Mouse (Mus musculus): Measurements from ENCODE around the gene Stat2. TPM values are rescaled to one million over a fixed set of nuclear protein-coding genes. Genes with fewer than 3 reads are reported as not detected.

Stat2 gene
- polyA plus RNA-seq, 1 experiment from 2014 or later, result 12.0 TPM

GRCm38 (mm10) chr10:128231697-128232419 lies 38.5 kb upstream of the Stat2 start, which contains the start of gene Timeless:
Timeless (plus strand) TSS chr10:128232065.
- under 1% methylated on average over 58 of the region's 58 CpGs for WGBS
- H3K4me2 ChIP-seq (ENCODE audit: low read length), result peak within 1 kb of the TSS; percentile 70
- ATAC-seq (replicated peaks; ENCODE audit: low FRiP score, low TSS enrichment, low read depth) (peak; percentile 91), DNase-seq (ENCODE audit: low spot score) (peak; percentile 97)
- H3K4me3 ChIP-seq (ENCODE audit: low read depth, low read length), result peak within 1 kb of the TSS; percentile 58
- no peaks in the 10 kb centered on the region for H3K9me3 ChIP-seq (ENCODE audit: control insufficient read depth, low read length)
- no peaks in the 10 kb centered on the region for H3K27me3 ChIP-seq (replicated peaks; ENCODE audit: control insufficient read depth, insufficient read depth, low read length)
- peaks cover 8% of the 10 kb centered on the region for H3K4me1 ChIP-seq (replicated peaks; ENCODE audit: control insufficient read depth, insufficient read depth, low read length)
- peak within 1 kb of the TSS; percentile 62 for H3K9ac ChIP-seq (ENCODE audit: low read length)
- H3K36me3 ChIP-seq (ENCODE audit: control insufficient read depth, insufficient read depth, low read length), result 0 out of 2 replicates have a peak, but pooled peaks cover 11% of the 10 kb centered on the region
- peak within 1 kb of the TSS; percentile 93 for H3K27ac ChIP-seq (ENCODE audit: low read depth)

DNA sequence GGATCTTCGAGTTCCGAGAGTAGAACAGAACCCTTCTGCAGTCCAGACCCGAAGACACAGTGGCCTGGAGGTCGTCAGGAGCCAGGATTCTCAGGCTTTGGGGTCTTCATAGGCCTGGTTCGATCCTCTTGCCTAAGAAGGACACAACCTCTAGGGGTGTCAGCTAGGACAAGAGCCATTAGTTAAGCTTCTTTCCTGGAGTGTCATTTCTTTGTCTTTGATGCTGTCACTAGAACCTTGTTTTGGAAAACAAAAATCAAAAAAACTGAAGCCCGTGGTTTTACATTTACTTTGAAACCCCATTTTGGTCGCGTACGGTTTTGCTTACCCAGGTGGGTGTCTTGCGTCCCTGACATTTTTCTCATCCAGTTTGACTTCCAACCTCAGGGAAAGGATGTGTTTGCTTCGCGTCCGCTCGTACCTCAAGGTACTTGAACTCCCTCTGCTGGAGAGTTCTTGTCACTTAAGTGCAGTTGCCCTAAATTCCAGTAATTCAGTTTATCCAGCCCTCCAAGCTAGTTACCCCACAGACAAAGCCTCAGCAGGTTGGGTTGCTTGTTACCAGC lies 37.9 kb upstream of the Stat2 start:
- peak overlapping the region; percentile 62 for H3K9ac ChIP-seq (ENCODE audit: low read length)
- peak overlapping the region; percentile 58 for H3K4me3 ChIP-seq (ENCODE audit: low read depth, low read length)
- 0 out of 2 replicates have a peak, but pooled peaks cover 11% of the 10 kb centered on the region for H3K36me3 ChIP-seq (ENCODE audit: control insufficient read depth, insufficient read depth, low read length)
- no peaks in the 10 kb centered on the region for H3K27me3 ChIP-seq (replicated peaks; ENCODE audit: control insufficient read depth, insufficient read depth, low read length)
- peaks cover 8% of the 10 kb centered on the region for H3K4me1 ChIP-seq (replicated peaks; ENCODE audit: control insufficient read depth, insufficient read depth, low read length)
- no peaks in the 10 kb centered on the region for H3K9me3 ChIP-seq (ENCODE audit: control insufficient read depth, low read length)
- H3K4me2 ChIP-seq (ENCODE audit: low read length), result peak overlapping the region; percentile 70
- under 1% methylated on average over 14 of the region's 14 CpGs for WGBS
- H3K27ac ChIP-seq (ENCODE audit: low read depth), result peak overlapping the region; percentile 93
- DNase-seq (ENCODE audit: low spot score), result no peak
- peak; percentile 45; the same call in 1 of the 2 replicates for ATAC-seq (replicated peaks; ENCODE audit: low FRiP score, low TSS enrichment, low read depth)

DNA sequence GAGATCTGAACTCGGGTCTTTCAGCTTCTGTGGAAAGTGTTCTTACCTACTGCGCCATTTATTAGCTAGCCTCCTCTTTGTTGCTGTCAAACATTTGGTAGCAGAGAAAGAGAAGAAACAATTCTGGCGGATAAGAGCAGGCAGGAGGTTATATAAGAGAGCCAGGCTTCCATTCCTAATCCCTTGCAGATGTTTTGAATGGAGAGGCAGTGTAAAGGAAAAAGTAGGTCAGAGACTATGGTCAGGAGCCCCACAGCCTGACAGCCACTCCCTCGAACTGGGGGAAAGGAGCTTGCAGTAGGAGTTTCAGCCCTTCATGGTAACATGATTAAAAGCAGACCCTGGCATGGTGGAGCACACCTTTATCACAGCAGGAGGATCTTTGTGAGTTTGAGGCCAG lies 34.0 kb upstream of the Stat2 start:
- ATAC-seq (replicated peaks; ENCODE audit: low FRiP score, low TSS enrichment, low read depth) (no peak), DNase-seq (ENCODE audit: low spot score) (no peak)
- no peak overlapping the region for H3K4me2 ChIP-seq (ENCODE audit: low read length)
- peaks cover 29% of the 10 kb centered on the region for H3K36me3 ChIP-seq (ENCODE audit: control insufficient read depth, insufficient read depth, low read length)
- H3K4me3 ChIP-seq (ENCODE audit: low read depth, low read length), result no peak overlapping the region
- H3K4me1 ChIP-seq (replicated peaks; ENCODE audit: control insufficient read depth, insufficient read depth, low read length), result peaks cover under 1% of the 10 kb centered on the region
- no peak overlapping the region for H3K27ac ChIP-seq (ENCODE audit: low read depth)
- 66% methylated on average over 4 of the region's 4 CpGs for WGBS
- no peaks in the 10 kb centered on the region for H3K9me3 ChIP-seq (ENCODE audit: control insufficient read depth, low read length)
- H3K27me3 ChIP-seq (replicated peaks; ENCODE audit: control insufficient read depth, insufficient read depth, low read length), result no peaks in the 10 kb centered on the region
- no peak overlapping the region for H3K9ac ChIP-seq (ENCODE audit: low read length)

DNA sequence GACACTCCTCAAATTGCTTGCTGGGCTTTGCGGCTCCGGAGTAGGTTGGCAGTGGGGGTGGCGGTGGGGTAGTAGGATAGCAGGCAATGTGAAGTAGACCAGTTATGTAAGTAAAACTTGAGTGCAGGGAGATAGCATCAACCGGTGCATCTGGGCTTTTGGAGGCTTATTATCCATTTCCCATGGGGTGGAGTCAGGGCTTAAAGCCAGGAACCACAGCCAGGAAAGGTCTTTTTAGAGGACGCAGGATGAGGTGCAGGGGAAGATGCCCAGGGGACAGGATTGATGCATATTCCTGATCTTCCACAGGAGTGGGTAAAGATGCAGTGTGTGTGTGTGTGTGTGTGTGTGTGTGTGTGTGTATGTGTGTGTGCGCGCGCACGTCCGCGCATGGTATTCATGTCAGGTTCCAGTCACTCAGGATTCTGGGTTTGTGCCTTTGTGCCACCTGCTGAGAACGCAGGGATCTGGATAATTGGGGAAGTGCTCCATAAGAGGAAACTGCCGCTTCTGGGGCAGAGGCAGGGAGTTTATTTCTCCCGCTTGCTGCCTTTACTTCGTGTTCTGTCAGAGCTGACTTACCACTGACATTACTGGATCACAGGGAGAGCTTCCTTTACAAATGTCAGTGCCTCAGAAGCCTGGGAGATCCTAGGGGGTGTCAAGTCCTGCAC lies 32.4 kb upstream of the Stat2 start:
- WGBS, result 83% methylated on average over 15 of the region's 15 CpGs
- no peak for ATAC-seq (replicated peaks; ENCODE audit: low FRiP score, low TSS enrichment, low read depth)

DNA sequence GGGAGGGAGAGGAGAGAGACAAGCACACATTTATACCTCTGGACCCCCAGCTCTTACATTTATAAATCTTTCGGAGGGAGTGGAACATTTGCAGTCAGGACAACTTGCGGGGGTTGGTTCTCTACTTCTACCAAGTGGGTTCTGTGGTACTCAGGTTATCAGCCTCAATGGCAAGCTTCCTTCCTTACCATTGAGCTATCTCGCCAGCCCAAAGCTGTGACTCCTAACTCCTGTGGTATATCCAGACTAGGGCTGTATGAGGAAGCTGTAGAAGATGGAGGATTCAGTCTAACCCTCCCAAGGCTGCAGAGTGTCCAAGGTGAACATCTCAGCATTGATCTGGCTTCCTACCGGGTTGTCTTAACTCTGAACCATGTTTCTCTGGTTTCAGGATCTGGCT lies 31.2 kb upstream of the Stat2 start:
- 93% methylated on average over 4 of the region's 4 CpGs for WGBS
- no peak for DNase-seq (ENCODE audit: low spot score)

More for the DNA sequence above, 32.4 kb upstream of the Stat2 start:
- H3K27me3 ChIP-seq (replicated peaks; ENCODE audit: control insufficient read depth, insufficient read depth, low read length), result no peaks in the 10 kb centered on the region
- no peak for DNase-seq (ENCODE audit: low spot score)
- no peak overlapping the region for H3K27ac ChIP-seq (ENCODE audit: low read depth)
- H3K9me3 ChIP-seq (ENCODE audit: control insufficient read depth, low read length), result no peaks in the 10 kb centered on the region
- no peaks in the 10 kb centered on the region; the same call in 1 of the 2 replicates for H3K4me1 ChIP-seq (replicated peaks; ENCODE audit: control insufficient read depth, insufficient read depth, low read length)
- no peak overlapping the region for H3K4me3 ChIP-seq (ENCODE audit: low read depth, low read length)
- H3K4me2 ChIP-seq (ENCODE audit: low read length), result no peak overlapping the region
- H3K9ac ChIP-seq (ENCODE audit: low read length), result no peak overlapping the region
- peaks cover 44% of the 10 kb centered on the region for H3K36me3 ChIP-seq (ENCODE audit: control insufficient read depth, insufficient read depth, low read length)

GRCm38 (mm10) chr10:128240131-128240530 lies 30.2 kb upstream of the Stat2 start:
- H3K4me3 ChIP-seq (ENCODE audit: low read depth, low read length), result no peak overlapping the region
- ATAC-seq (replicated peaks; ENCODE audit: low FRiP score, low TSS enrichment, low read depth) (no peak), DNase-seq (ENCODE audit: low spot score) (no peak)
- no peaks in the 10 kb centered on the region for H3K27me3 ChIP-seq (replicated peaks; ENCODE audit: control insufficient read depth, insufficient read depth, low read length)
- peaks cover 55% of the 10 kb centered on the region for H3K36me3 ChIP-seq (ENCODE audit: control insufficient read depth, insufficient read depth, low read length)
- H3K4me2 ChIP-seq (ENCODE audit: low read length), result no peak overlapping the region
- H3K4me1 ChIP-seq (replicated peaks; ENCODE audit: control insufficient read depth, insufficient read depth, low read length), result no peaks in the 10 kb centered on the region
- 83% methylated on average over 18 of the region's 18 CpGs for WGBS
- H3K9ac ChIP-seq (ENCODE audit: low read length), result no peak overlapping the region
- H3K9me3 ChIP-seq (ENCODE audit: control insufficient read depth, low read length), result no peaks in the 10 kb centered on the region
- no peak overlapping the region for H3K27ac ChIP-seq (ENCODE audit: low read depth)

More for the DNA sequence above, 31.2 kb upstream of the Stat2 start:
- Histone ChIP-seq H3K4me3 (ENCODE audit: low read depth, low read length) (no peak overlapping the region), H3K4me1 (replicated peaks; ENCODE audit: control insufficient read depth, insufficient read depth, low read length) (no peaks in the 10 kb centered on the region), H3K36me3 (ENCODE audit: control insufficient read depth, insufficient read depth, low read length) (peaks cover 53% of the 10 kb centered on the region), H3K9me3 (ENCODE audit: control insufficient read depth, low read length) (no peaks in the 10 kb centered on the region), H3K4me2 (ENCODE audit: low read length) (no peak overlapping the region), H3K27ac (ENCODE audit: low read depth) (no peak overlapping the region), H3K9ac (ENCODE audit: low read length) (no peak overlapping the region), H3K27me3 (replicated peaks; ENCODE audit: control insufficient read depth, insufficient read depth, low read length) (no peaks in the 10 kb centered on the region)
- ATAC-seq (replicated peaks; ENCODE audit: low FRiP score, low TSS enrichment, low read depth), result no peak

DNA sequence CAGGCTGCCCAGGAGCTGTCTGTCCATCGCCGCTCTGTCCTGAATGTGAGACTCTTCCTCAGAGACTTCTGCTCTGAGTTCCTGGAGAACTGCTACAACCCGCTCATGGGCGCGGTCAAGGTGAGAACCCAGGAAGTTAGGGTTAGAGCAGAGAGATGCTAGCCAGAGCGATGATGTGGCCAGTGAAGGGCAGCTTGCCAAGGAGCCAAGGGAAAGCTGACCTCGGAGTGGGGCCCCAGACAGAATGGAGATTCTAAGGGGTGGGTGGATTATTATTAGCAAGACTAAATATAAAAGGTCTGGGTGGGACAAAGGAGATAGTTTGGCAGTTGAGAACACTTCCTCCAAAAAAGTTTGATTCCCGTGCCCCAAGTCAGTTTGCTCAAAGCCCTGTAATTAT lies 27.1 kb upstream of the Stat2 start:
- no peak overlapping the region for H3K4me3 ChIP-seq (ENCODE audit: low read depth, low read length)
- ATAC-seq (replicated peaks; ENCODE audit: low FRiP score, low TSS enrichment, low read depth) (no peak), DNase-seq (ENCODE audit: low spot score) (no peak)
- no peak overlapping the region for H3K4me2 ChIP-seq (ENCODE audit: low read length)
- H3K4me1 ChIP-seq (replicated peaks; ENCODE audit: control insufficient read depth, insufficient read depth, low read length), result no peaks in the 10 kb centered on the region
- peaks cover 86% of the 10 kb centered on the region for H3K36me3 ChIP-seq (ENCODE audit: control insufficient read depth, insufficient read depth, low read length)
- H3K27ac ChIP-seq (ENCODE audit: low read depth), result no peak overlapping the region
- no peaks in the 10 kb centered on the region for H3K27me3 ChIP-seq (replicated peaks; ENCODE audit: control insufficient read depth, insufficient read depth, low read length)
- WGBS, result 97% methylated on average over 8 of the region's 8 CpGs
- no peak overlapping the region for H3K9ac ChIP-seq (ENCODE audit: low read length)
- H3K9me3 ChIP-seq (ENCODE audit: control insufficient read depth, low read length), result no peaks in the 10 kb centered on the region

GRCm38 (mm10) chr10:128244121-128244520 lies 26.2 kb upstream of the Stat2 start:
- H3K9ac ChIP-seq (ENCODE audit: low read length), result no peak overlapping the region
- H3K36me3 ChIP-seq (ENCODE audit: control insufficient read depth, insufficient read depth, low read length), result peaks cover 91% of the 10 kb centered on the region
- no peak for ATAC-seq (replicated peaks; ENCODE audit: low FRiP score, low TSS enrichment, low read depth)
- WGBS, result 97% methylated on average over 15 of the region's 15 CpGs
- H3K4me2 ChIP-seq (ENCODE audit: low read length), result no peak overlapping the region
- no peaks in the 10 kb centered on the region for H3K27me3 ChIP-seq (replicated peaks; ENCODE audit: control insufficient read depth, insufficient read depth, low read length)
- no peaks in the 10 kb centered on the region for H3K9me3 ChIP-seq (ENCODE audit: control insufficient read depth, low read length)
- no peak overlapping the region for H3K27ac ChIP-seq (ENCODE audit: low read depth)
- no peak for DNase-seq (ENCODE audit: low spot score)
- H3K4me1 ChIP-seq (replicated peaks; ENCODE audit: control insufficient read depth, insufficient read depth, low read length), result no peaks in the 10 kb centered on the region
- H3K4me3 ChIP-seq (ENCODE audit: low read depth, low read length), result no peak overlapping the region
